Mouse (Mus musculus): Measurements from ENCODE around the gene Slc30a5.

DNA sequence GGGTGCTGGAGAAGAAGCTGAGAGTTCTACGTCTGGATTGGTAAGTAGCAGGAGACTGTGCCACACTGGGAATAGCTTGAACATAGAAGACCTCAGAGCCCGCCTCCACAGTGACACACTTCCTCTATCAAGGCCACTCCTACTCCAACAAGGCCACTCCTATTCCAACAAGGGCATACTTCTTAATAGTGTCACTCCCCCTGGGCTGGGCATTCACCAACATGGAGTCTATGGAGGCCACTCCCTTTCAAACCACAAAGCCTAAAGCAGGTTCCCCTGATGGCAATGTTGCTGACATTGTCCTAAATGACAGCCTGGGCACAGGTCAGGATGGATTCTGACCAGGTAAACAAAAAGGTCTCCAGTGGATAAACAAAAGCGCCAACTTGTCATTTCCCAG is 15.9 kb upstream of the Slc30a5 start:
- TF ChIP-seq CTCF (IDR thresholded peaks at IDR 0.05; ENCODE audit: insufficient read depth, low read length) (no peak), POLR2A (IDR thresholded peaks at IDR 0.05; ENCODE audit: borderline replicate concordance, extremely low read depth, low read depth, low read length) (no peak)

All from lung, adult 2 months (tissue).